Mouse (Mus musculus): ENCODE measurements at regions not wholly inside any gene's neighbourhood (a gene's known extent, or its start where the extent isn't known, plus 50 kb on each side); places are given as distances from the start of the nearest gene placed in this dataset.

DNA sequence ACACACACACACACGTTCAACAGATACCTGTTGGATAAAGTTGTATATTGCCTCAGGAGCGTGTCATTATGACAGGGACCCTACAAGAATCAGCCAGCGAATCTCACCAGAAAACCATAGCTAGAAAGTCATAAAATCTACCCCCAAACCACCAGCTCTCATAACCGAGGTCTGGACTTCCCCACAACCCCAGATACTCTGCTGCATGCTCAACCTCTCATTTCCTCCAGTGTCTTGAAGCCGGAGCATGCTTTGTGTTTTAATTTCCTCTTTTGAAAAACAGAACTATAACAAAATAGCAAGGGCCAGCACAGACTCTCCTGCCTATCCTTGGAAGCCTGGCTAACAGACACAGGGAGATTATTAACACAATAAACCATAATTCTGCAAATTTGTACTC lies 597.4 kb upstream of the Sall1 start:
- H3K79me2 ChIP-seq (replicated peaks; ENCODE audit: control insufficient read depth, extremely low read depth, insufficient read depth, poor library complexity, severe bottlenecking): no peaks in the 10 kb centered on the region
- dilution Hi-C loops (cut with MboI; ENCODE audit: extremely low pct_ligation_motif_present, extremely low pct_unique_long_range_greater_than_20kb, low sequenced_read_pairs) (no loop called here), in situ Hi-C loops (cut with MboI; ENCODE audit: low pct_ligation_motif_present, low pct_unique_long_range_greater_than_20kb, low sequenced_read_pairs) (no loop called here)

DNA sequence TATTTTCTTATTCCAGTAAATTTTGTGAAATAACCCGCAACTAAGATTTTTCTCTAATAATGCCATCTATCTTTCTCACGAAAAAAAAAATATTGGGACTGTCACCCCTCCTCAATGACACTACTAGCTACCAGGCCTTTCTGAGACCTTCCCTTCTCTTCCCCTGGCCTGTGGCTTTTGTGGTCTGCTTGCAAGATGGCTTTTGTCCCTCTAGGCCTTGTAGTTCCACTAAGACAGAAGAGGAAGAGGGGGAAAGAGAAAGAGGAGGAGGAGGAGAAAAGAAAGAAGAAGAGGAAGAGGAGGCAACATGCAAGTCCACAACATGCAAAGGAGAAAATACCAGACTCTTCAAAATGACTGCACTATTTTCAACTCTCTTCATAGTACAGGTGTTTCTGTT lies 590.9 kb upstream of the Sall1 start:
- TF ChIP-seq ELF1 (IDR thresholded peaks at IDR 0.05; ENCODE audit: low read depth, low read length) (no peak), MXI1 (IDR thresholded peaks at IDR 0.05; ENCODE audit: low read depth, low read length) (no peak), MYC (IDR thresholded peaks at IDR 0.05; ENCODE audit: low read depth, low read length) (no peak), POLR2AphosphoS2 (IDR thresholded peaks at IDR 0.05; ENCODE audit: low read depth, low read length) (no peak), EP300 (IDR thresholded peaks at IDR 0.05; ENCODE audit: low read length) (no peak), GABPA (IDR thresholded peaks at IDR 0.05; ENCODE audit: insufficient replicate concordance, low read depth, low read length) (no peak), SIN3A (IDR thresholded peaks at IDR 0.05; ENCODE audit: low read length) (no peak)
- in situ Hi-C loops (cut with MboI; ENCODE audit: low pct_ligation_motif_present, low pct_unique_long_range_greater_than_20kb, low sequenced_read_pairs): no loop called here
- H3K27me3 ChIP-seq (replicated peaks): no peaks in the 10 kb centered on the region
- H3K4me3 ChIP-seq (replicated peaks in 1 of 3; ENCODE audit: low read depth in 2 of 3, low read length in 2 of 3, poor library complexity in 1 of 3): no peak overlapping the region
- H3K36me3 ChIP-seq (replicated peaks in 1 of 2; ENCODE audit: control insufficient read depth in 1 of 2, insufficient read depth in 1 of 2, low read length in 1 of 2): no peaks in the 10 kb centered on the region
- H3K4me2 ChIP-seq (ENCODE audit: insufficient read depth, low read depth, poor library complexity, severe bottlenecking): no peak overlapping the region
- H3K9me3 ChIP-seq (replicated peaks; ENCODE audit: low read length): peaks cover 39% of the 10 kb centered on the region
- no peaks in the 10 kb centered on the region for H3K79me2 ChIP-seq (replicated peaks; ENCODE audit: control insufficient read depth, extremely low read depth, insufficient read depth, poor library complexity, severe bottlenecking)
- H3K27ac ChIP-seq (ENCODE audit: insufficient read depth, low read depth): no peak overlapping the region
- H3K4me1 ChIP-seq (ENCODE audit: control insufficient read depth in 1 of 2, insufficient read depth in 2 of 2): no peaks in the 10 kb centered on the region
- H3K9ac ChIP-seq (ENCODE audit: insufficient read depth, low read depth): no peak overlapping the region
- no peak for DNase-seq (ENCODE audit: extremely low read depth)
- dilution Hi-C loops (cut with MboI; ENCODE audit: extremely low pct_ligation_motif_present, extremely low pct_unique_long_range_greater_than_20kb, low sequenced_read_pairs): no loop called here

More for the DNA sequence above, 597.4 kb upstream of the Sall1 start:
- 0 out of 4 replicates have a peak, but pooled peaks cover 0 to 4% of the 10 kb centered on the region in 2 experiments for H3K4me1 ChIP-seq (ENCODE audit: control insufficient read depth in 1 of 2, insufficient read depth in 2 of 2)
- H3K4me3 ChIP-seq (replicated peaks in 1 of 3; ENCODE audit: low read depth in 2 of 3, low read length in 2 of 3, poor library complexity in 1 of 3): no peak overlapping the region
- no peaks in the 10 kb centered on the region for H3K27me3 ChIP-seq (replicated peaks)
- TF ChIP-seq POLR2A (IDR thresholded peaks at IDR 0.05; ENCODE audit: low read depth, low read length): no peak
- TF ChIP-seq BHLHE40 (IDR thresholded peaks at IDR 0.05; ENCODE audit: low read depth, low read length): no peak
- TF ChIP-seq SMC3 (IDR thresholded peaks at IDR 0.05; ENCODE audit: low read depth, low read length): no peak
- no peak for TF ChIP-seq TBP (conservative IDR thresholded peaks at IDR 0.05; ENCODE audit: low read depth, low read length)
- no peak for TF ChIP-seq JUND (conservative IDR thresholded peaks at IDR 0.05; ENCODE audit: low read depth, low read length)
- TF ChIP-seq CTCF (conservative IDR thresholded peaks at IDR 0.05 in 1 of 2, IDR thresholded peaks at IDR 0.05 in 1 of 2; ENCODE audit: low read depth in 2 of 2, low read length in 2 of 2): no peak
- no peak for TF ChIP-seq MAFK (IDR thresholded peaks at IDR 0.05; ENCODE audit: insufficient replicate concordance, low read length)
- TF ChIP-seq KAT2A (IDR thresholded peaks at IDR 0.05; ENCODE audit: insufficient replicate concordance, low read length): no peak
- no peak for TF ChIP-seq ZC3H11A (IDR thresholded peaks at IDR 0.05; ENCODE audit: low read depth, low read length)
- TF ChIP-seq E2F4 (IDR thresholded peaks at IDR 0.05; ENCODE audit: insufficient replicate concordance, low read depth, low read length): no peak
- no peak for TF ChIP-seq IRF4 (IDR thresholded peaks at IDR 0.05; ENCODE audit: low read depth, low read length)
- H3K36me3 ChIP-seq (replicated peaks in 1 of 2; ENCODE audit: control insufficient read depth in 1 of 2, insufficient read depth in 1 of 2, low read length in 1 of 2): no peaks in the 10 kb centered on the region
- H3K9me3 ChIP-seq (replicated peaks; ENCODE audit: low read length): peaks cover 28% of the 10 kb centered on the region
- H3K9ac ChIP-seq (ENCODE audit: insufficient read depth, low read depth): no peak overlapping the region
- no peak overlapping the region for H3K4me2 ChIP-seq (ENCODE audit: insufficient read depth, low read depth, poor library complexity, severe bottlenecking)
- H3K27ac ChIP-seq (ENCODE audit: insufficient read depth, low read depth): no peak overlapping the region
- peak; percentile 25 for DNase-seq (ENCODE audit: extremely low read depth)
